Mouse (Mus musculus) lung, adult 18-20 months (tissue): ENCODE data around the gene Cyb5rl.
A peak's percentile ranks its signal among the peaks of the same experiment; 100 is the strongest.

ENCODE experiments used
- DNase-seq, 2 experiments: peaks; one replicate each; pipeline ENCODE4 v3.0.0; 2022; ENCODE audit warnings: mixed read lengths in 2 of 2

Gene Cyb5rl

DNA sequence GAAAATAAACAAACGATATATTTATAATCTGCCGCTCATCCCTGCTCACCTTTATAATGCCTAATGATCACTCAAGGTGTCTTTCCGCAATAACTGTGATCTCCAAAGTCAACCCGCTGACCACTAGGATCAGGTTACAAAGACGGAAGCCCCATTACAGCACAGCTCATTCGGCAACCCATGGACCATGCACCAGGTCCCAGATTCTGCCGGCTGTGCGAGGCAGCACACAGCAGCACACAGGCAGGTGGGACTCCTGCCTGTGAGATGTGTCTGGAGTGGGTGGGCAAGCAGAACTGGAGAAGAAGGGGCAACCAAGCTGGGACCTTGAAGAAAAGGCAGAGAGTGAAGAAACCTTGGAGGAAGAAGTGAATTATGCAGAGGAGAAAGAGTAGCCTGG, 47.5 kb downstream of the Cyb5rl start:
- no peak for DNase-seq

DNA sequence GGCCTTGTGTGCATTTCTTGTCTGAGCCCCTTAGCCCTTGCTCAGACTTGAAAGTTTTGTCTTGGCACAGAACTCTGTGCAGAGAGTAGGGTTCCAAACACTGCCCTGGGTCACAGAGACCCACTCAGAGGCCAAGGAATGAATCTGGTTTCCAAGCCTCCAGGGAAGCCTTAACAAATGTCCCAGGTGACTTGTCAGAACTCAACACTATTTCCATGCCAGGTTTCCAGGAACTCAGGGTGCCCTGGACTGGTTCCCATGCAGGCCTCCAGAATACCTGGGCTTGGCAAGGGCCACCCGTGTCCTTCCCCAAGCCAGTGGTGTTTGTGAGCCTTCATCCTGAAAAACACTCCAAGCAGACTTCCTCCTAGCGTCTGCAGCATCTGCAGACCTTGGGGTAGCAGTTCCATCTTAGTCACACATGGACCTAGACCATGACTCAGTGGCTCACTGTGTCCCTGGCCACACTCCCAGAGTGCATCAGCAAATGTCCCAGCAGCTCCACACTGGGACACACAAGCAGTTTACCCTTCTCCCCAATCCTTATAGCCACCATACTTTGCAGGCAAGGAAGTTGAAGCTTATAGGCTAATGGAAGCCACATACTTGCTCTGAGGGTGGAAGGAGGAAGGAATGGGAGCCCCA, 51.1 kb downstream of the Cyb5rl start:
- no peak for DNase-seq

DNA sequence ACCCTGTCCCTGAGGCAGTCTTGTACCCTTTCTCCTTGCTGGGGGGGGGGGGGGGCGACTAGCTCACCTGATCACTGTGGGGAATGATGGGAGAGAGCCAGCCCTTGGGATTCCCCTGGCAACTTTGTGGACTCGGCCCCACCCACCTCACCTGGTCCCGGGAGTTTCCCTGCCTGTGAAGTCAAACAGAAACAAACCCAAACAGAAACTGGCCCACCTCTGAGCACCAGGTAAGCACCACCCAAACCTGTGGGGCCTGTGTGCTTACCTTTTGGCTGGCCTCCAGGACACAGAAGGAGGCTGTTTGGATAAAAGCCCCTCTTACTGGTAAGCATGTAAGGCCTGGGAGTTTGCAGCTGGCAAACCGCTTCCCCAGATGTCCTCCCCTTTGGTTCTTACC, 52.3 kb downstream of the Cyb5rl start:
- peak; percentile 44 to 74 for DNase-seq

DNA sequence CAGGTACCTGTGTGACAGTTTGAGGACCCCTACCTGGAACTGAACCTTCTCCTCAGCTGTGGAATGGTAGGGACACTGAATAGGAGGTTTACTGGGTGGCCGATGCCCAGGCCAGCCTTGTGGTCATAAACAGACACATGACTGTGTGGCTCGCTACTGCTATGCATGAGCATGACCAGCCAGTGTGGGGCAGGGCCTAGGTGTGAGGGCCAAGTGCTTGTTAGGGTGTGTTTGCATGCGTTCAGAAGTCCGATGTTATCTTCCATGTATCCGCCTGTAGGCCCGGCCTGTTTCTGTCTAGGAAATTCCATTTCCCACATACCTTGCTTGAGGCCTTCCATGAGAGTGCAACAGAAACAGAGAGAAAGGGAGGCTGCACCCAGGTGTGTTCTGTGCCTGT, 53.9 kb downstream of the Cyb5rl start:
- DNase-seq, result no peak

DNA sequence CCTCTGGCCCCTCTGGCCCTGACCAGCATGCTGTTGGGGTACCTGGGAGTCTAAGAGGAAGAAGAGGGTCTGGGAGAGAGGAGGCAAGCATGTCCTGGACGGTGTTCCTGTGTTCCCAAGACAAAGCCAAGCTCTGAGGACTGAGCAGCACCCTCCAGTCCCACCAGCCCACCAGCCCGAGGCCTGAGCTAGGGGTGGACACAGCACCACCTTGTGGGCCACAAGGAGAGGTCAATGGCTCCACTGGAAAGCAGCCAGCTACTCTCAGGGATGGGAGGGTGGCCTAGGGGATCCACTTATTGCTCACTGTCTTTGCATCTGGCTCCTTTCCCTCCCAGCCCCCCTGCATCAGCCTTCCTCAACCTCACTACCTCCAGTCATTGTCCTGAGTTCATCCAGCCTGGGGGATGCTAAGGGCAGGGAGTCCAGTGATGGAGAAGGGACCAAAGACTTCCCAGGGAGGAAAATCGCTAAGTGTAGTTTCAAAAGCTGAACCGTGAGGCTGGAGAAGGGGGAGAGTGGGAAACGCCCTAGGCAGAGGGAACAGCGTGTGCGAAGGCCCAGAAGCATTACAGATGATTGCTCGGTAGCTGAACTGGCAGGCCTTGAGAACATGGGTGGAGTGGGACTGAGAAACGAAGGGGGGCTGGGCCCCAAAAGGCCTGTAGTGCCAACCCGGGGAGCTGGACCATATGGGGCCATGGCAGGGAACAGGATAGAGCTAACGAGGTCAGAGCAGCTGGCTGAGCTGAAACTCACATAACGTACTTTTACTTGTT, 54.6 kb downstream of the Cyb5rl start:
- peak in 1 of 2 experiments; percentile 30 for DNase-seq

DNA sequence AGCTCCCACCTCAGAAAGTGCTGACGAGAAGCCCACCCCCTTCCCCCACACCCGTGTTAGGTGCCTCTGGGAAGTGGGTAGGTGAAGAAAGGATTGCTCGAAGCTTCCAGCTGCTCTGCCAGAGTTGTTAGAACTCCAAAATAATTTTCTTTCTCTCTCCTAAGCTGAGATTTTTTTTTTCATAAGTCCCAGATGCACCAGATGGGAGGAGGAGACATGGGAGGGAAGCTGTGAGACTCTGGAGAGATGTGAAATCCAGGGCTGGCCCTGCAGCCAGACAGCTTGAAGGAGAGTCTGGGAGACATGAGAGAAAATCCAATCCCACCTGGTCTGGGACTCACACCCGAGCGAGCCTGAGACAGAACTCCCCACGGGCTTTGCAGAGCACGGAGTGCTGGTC, 57.6 kb downstream of the Cyb5rl start:
- DNase-seq, result no peak

DNA sequence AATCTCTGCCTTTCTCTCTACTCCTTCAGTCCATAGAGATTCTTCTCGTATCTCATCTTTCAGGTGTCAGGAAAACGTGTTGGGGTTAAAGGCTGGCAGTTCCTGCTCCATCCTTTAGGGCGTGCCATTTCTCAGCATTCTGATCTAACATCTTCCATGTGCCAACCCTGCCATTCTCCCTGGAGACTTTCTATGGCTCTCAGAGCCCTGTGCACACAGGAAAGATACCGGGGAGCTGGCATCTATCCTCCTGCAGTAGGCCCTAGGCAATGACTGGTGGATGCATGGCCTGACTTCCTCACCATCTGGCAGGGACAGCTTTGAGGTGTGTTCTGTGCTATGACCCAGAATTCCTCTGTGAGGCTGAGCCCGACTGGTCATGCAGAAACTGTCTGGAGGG, 58.3 kb downstream of the Cyb5rl start:
- DNase-seq, result no peak

DNA sequence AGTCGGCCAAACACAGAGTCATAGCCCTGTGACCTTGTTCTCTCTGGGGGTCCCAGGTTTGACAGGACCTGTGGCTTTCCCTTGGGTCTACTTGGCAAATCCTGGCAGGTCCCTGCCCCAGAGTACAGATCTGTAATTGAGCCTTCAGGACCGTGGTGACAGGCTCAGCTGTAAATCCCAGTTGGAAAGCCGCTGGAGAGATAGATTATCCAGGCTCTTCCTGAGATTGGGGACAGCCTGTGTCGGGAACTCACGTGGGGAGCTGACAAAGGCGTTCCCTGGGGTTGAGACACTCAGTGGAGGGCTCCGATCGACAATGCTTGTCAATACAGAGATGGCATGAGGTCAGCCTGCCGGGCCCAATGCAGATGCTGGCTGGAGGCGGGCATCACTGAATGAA, 59.6 kb downstream of the Cyb5rl start:
- no peak for DNase-seq

DNA sequence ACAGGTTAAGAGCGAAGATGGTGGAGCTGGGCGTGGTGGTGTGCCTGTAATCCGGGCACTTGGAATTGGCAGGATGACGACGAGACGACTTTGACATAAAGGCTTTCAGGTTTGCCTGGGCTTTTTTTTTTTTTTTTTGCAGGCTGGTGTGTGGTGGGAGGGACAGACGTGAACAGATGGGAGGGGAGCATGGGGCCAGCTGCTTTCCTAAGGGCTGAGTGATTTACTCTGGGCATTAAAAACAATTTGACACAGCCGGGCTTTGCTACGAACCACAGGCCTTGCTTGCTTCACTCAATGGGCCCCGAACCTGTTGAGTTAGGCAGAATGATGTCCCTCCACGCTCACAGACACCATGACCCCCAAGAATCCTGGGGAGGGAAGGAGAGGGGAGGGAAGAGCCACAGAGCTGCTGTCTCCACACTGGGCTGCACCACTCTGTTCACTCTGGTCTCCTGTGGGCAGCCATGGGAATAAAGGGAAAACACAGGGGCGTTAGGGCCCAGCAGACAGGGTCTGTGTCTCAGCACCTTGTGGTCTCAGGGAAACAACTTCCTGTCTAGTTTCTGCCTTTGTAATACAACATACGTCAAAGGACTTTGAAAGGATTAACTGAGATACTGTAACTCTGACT, 60.2 kb downstream of the Cyb5rl start:
- no peak for DNase-seq

DNA sequence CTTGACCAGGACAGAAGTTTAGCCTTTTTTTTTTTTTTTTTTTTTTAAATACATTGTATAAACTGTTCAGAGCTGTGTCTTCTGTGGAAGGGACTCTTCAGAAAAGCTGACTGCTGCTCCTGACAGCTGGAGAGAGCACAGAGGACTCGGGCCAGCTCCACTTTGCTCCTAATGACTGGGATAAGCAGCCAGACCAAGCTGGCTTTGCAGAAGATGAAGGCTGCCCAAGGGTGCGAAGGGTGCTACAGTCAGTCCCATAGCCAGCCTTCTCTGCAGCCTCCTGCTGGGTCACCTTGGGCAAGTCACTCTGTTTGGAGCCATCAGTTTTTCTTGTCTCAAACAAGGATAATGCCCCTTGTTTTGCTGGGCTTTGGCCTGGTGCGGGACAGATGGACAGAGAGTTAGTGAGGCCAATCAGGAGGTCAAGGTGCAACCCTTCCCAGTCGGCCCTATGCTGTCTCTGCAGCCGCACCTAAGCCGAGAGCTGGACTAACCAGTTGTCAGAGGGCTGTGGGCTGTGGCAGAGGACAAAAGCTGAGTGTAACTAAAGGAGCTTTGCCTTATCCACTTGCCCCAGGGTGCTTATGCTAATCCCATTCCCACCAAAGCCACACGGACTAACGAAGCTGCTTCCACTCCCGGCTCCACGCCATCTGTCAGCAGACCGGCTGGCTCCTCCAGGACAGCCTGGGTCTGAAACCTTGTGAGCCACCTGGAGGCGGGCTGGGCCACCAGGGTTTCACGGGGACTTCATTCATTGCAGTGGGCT, 61.3 kb downstream of the Cyb5rl start:
- peak in 1 of 2 experiments; percentile 9 for DNase-seq

DNA sequence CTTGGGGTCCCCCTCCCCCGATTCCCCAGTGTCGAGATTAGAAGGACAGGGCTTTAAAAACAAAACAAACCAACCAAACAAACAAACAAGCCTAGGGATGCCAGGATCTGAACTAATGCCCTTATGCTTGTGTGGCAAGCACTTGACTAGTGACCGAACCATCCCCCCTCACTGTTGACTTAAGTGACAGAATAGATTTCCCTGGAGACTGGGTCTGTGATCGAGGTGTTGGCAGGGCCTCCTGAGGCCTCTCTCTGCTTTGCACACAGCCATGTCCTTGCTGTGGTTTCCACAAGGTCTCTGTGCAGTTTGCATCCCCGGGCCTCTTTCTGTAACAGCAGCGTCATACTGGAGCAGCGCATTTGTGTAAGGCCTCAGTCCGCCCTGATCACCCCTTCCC, 62.6 kb downstream of the Cyb5rl start:
- peak in 1 of 2 experiments; percentile 22 for DNase-seq

DNA sequence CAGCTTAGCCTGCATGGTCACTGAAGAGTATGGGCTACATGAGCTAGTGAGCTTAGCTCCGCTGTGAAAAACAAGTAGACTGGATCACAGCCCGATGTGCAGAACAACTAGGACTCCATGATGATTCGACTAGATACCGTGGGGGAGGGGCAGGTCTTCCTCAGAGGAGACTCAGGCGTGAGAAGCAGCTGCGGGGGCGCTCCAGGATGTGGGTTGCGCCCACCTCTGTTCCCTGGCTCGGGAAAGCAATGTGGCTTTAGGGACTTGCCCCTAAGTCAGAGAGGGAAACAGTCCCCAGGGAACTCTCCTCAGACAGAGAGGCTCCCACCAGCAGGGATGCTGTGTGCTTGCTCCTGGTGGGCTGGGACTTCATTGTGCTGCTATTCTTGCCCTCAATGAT, 63.7 kb downstream of the Cyb5rl start:
- no peak for DNase-seq

DNA sequence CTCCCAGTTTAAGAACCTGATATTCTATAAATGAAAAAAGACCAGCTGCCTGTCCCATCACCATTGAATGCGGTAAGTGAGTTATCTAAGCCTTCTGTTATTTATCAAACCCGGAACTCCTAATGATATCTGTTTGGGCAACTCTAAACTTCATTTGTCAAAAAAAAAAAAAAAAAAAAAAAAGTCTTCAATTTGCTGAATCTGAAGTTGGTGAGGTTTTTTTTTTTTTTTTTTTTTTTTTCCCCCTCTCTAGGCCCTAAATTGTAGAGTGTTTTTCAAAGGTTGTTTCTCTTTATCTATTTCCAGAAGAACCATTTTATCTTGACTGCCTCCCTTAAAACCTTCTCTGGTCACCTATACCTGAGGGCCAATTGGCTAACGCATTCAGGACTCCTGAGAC, 68.1 kb downstream of the Cyb5rl start:
- DNase-seq, result no peak

DNA sequence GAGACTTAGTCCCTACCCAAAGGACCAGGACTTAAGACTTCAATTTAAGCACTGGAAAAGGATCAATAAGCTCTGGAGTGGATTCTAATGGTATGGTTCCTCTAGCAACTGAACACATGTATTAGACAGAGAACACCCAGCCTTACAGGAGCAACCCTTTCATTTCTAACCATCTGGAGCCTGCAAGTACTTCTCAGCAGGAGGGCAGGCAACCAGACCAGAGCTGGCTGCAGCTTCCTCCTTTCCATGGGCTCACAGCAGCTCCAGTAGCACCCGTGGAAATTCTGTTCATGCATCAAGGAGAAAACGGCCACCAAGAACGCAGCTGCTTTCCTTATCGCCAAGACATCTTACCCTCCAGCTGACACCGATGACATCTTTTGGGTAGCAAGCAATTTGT, 68.9 kb downstream of the Cyb5rl start:
- no peak for DNase-seq

DNA sequence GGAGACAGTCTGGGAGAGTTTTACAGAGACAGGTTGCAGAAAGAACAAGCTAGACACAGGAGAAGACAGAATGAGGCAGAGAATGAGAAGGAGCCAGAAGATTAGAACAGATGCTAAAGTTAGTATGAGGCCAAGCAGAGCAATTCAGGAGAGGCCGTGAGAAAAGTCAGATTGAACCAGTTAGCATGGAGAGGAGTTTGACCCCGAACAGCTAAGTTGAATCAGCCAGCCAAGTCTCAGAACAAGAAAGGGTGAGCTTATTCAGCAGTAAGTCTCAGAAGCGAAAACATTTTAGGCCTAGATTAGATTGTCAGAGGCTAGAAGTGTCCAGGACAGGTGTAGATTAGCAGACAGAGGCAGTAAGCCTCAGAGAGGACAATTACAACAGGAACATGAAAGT, 69.7 kb downstream of the Cyb5rl start:
- no peak for DNase-seq
